Mouse (Mus musculus) hindbrain, postnatal 0 days (tissue): ENCODE results near the gene Tcp1. TPM values are rescaled to one million over a fixed set of nuclear protein-coding genes. Genes with fewer than 3 reads are reported as not detected.
"Not testable (repeated sequence)": the region's sequence is repeated elsewhere in the genome, so short reads cannot be mapped to it uniquely, and the experiment has no call there.

ENCODE experiments used
- ATAC-seq: fragments of 200-750 bp; cut with Nextera tagmentation; 2 replicates; pipeline ENCODE4 v1.8.0; 2017; ENCODE audit warnings: mild to moderate bottlenecking, moderate TSS enrichment, moderate library complexity
- DNase-seq: peaks from one replicate; pipeline ENCODE4 v3.0.0-alpha.2; 2015; ENCODE audit warnings: low spot score
- H3K27ac ChIP-seq: fragments of 300-500 bp; sonication (generic); 2 replicates; pipeline ENCODE4 v1.5.1; 2014; ENCODE audit warnings: mild to moderate bottlenecking
- H3K27me3 ChIP-seq: fragments of 300-500 bp; sonication (generic); 2 replicates; pipeline ENCODE4 v1.6.1; 2014; ENCODE audit warnings: low read length, mixed read lengths; ENCODE audit not compliant: insufficient read depth
- H3K36me3 ChIP-seq: fragments of 300-500 bp; sonication (generic); 2 replicates; pipeline ENCODE4 v1.6.1; 2014; ENCODE audit warnings: low read length, mixed read lengths; ENCODE audit not compliant: insufficient read depth
- H3K4me1 ChIP-seq: fragments of 300-500 bp; sonication (generic); 2 replicates; pipeline ENCODE4 v1.6.1; 2014; ENCODE audit warnings: antibody characterized with exemption, low read length, mixed read lengths; ENCODE audit not compliant: insufficient read depth
- H3K4me2 ChIP-seq: fragments of 300-500 bp; sonication (generic); 2 replicates; pipeline ENCODE4 v1.6.1; 2014; ENCODE audit warnings: low read depth, mild to moderate bottlenecking, low read length, moderate library complexity, mixed read lengths
- H3K4me3 ChIP-seq: fragments of 300-500 bp; sonication (generic); 2 replicates; pipeline ENCODE4 v1.5.1; 2014; ENCODE audit warnings: low read length
- H3K9ac ChIP-seq: fragments of 300-500 bp; sonication (generic); replicated peaks from 2 replicates; pipeline ENCODE4 v1.6.1; 2014; ENCODE audit warnings: mild to moderate bottlenecking, low read length, moderate library complexity, mixed read lengths
- H3K9me3 ChIP-seq: fragments of 300-500 bp; sonication (generic); 2 replicates; pipeline ENCODE4 v1.6.1; 2016; ENCODE audit warnings: low read length, mixed read lengths
- CTCF ChIP-seq: IDR thresholded peaks from 2 replicates; pipeline ENCODE4 v1.5.1; 2016; ENCODE audit warnings: antibody characterized with exemption, control low read depth, low read depth
- WGBS: fragments of 180-500 bp; shearing (Covaris S2); extraction: QIAGEN DNeasy Blood & Tissue Kit; methylation state at CpG from one replicate; pipeline ENCODE4 v1.1.7; 2014; 5-methylcytosine and 5-hydroxymethylcytosine counted together
- polyA plus RNA-seq: library from polyadenylated mRNA; unstranded; fragments of >200 nt; fragmentation: Nextera tagmentation; extraction: Ambion mirVana; gene quantifications from 2 replicates; pipeline ENCODE4 v1.2.1, GENCODE M21; 2015
- total RNA-seq: library from RNA; depleted of rRNA; stranded (reverse); fragments of >200 nt; gene quantifications from 2 replicates; pipeline ENCODE4 v1.2.3, GENCODE M21; 2014

The Tcp1 gene
- total and polyA plus RNA-seq, 2 experiments from 2014 or later, result 310 to 350 TPM

GRCm38 (mm10) chr17:12935719-12936118 lies 20.2 kb downstream of the Tcp1 start:
- Histone ChIP-seq H3K36me3 (no peaks in the 10 kb centered on the region), H3K27ac (no peak overlapping the region), H3K27me3 (no peaks in the 10 kb centered on the region), H3K9ac (no peak overlapping the region), H3K9me3 (no peaks in the 10 kb centered on the region), H3K4me2 (no peak overlapping the region), H3K4me3 (no peak overlapping the region), H3K4me1 (no peaks in the 10 kb centered on the region)
- 60% methylated on average over 4 of the region's 4 CpGs for WGBS
- ATAC-seq (no peak), DNase-seq (no peak)
- no peak for TF ChIP-seq CTCF

DNA sequence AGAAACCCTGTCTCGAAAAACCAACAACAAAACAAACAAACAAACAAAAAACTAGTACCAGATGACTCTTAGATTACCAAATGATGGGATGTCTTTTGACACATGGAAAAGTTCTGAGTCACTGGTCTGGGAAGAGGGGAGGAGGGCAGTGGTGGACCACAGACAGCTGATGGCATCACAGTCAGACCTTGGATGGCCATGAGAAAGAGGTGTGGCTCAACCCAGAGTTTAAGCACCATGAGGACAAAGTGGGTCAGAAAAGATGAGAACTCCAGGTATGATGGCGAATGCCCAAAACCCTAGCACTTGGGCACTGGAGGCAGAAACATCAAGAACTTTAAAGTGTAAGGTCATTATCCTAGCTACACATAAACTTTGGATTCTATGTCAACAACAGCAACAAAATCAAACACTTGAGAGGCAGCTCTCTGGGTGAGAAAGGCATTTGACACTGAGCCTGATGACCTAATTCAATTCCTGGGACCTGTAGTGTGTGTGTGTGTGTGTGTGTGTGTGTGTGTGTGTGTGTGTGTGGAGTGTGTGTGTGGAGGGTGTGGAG lies 22.0 kb downstream of the Tcp1 start:
- no peak for ATAC-seq
- WGBS, result 88% methylated on average over 2 of the region's 2 CpGs
- Histone ChIP-seq H3K36me3 (no peaks in the 10 kb centered on the region), H3K9ac (no peak overlapping the region), H3K4me1 (no peaks in the 10 kb centered on the region), H3K4me2 (no peak overlapping the region), H3K4me3 (no peak overlapping the region), H3K27me3 (no peaks in the 10 kb centered on the region), H3K27ac (no peak overlapping the region), H3K9me3 (no peaks in the 10 kb centered on the region)
- DNase-seq, result no peak
- TF ChIP-seq CTCF, result no peak

DNA sequence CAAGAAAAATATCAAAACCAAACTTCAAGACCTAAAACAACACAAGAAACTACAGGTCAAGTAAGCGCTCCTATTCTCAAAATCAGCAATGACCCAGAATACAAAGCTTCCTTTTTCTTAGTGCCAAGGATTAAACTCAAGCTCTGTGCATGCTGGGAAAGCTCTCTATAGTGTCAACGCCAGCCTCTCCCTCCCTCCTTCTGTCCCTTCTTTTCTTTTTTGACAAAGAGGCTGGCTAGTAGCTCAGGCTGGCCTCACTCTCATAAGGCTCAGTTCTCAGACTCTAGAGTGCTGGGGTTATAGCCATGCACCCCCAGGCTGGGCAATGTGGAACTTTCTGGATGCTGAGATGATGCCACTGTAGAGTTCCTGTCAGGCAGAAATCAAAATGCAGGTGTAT lies 22.6 kb downstream of the Tcp1 start:
- no peak overlapping the region for H3K4me2 ChIP-seq
- H3K4me3 ChIP-seq, result no peak overlapping the region
- no peak for TF ChIP-seq CTCF
- H3K9me3 ChIP-seq, result no peaks in the 10 kb centered on the region
- H3K27ac ChIP-seq, result no peak overlapping the region
- peaks cover 2% of the 10 kb centered on the region; the same call in 1 of the 2 replicates for H3K36me3 ChIP-seq
- 36% methylated on average over 2 of the region's 2 CpGs for WGBS
- H3K9ac ChIP-seq, result no peak overlapping the region
- no peaks in the 10 kb centered on the region for H3K4me1 ChIP-seq
- H3K27me3 ChIP-seq, result no peaks in the 10 kb centered on the region
- ATAC-seq, result no peak
- DNase-seq, result no peak

DNA sequence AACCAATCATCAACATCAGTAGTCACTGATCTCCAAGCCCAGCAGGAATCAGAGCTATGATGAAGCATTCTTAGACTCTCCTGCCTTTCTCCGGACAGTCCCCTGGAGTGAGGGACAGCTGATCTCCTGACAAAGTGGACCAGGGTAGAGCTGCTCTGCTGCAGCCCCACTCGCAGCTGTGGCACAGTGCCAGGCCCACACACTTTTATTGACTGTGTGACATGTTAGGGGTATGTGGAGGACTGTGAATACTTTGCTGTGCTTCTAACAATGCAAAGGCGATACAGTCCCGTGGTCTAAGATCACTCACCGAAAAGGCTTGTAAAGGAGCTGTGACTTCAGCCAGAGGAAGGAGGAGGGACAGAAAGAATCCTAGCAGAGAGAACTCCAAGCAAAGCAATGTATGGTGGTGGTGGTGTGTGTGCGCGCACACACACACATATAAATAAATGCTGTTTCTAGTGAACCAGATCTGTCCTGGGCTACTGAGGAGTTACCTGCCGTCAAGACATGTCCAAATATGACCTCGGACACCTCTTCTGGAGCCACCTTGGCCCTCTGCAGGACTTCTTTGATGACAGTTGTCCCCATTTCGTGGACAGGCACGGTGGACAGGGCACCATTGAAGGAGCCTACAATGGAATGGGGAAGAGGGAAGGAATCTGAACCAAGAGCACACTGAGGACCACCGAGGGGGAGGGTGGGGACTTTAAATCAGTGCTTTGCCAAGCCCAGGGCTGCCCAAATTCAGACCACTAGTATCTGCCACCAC lies 24.1 kb downstream of the Tcp1 start:
- not testable (repeated sequence) for H3K27ac ChIP-seq, H3K27me3 ChIP-seq, H3K4me1 ChIP-seq, DNase-seq, H3K9ac ChIP-seq, H3K9me3 ChIP-seq
- ATAC-seq, result peak; percentile 43
- Histone ChIP-seq H3K4me2 (peak overlapping the region; percentile 53), H3K36me3 (peaks cover 12% of the 10 kb centered on the region), H3K4me3 (peak overlapping the region; percentile 22; the same call in 1 of the 2 replicates)
- WGBS, result 30% methylated on average over 2 of the region's 12 CpGs

DNA sequence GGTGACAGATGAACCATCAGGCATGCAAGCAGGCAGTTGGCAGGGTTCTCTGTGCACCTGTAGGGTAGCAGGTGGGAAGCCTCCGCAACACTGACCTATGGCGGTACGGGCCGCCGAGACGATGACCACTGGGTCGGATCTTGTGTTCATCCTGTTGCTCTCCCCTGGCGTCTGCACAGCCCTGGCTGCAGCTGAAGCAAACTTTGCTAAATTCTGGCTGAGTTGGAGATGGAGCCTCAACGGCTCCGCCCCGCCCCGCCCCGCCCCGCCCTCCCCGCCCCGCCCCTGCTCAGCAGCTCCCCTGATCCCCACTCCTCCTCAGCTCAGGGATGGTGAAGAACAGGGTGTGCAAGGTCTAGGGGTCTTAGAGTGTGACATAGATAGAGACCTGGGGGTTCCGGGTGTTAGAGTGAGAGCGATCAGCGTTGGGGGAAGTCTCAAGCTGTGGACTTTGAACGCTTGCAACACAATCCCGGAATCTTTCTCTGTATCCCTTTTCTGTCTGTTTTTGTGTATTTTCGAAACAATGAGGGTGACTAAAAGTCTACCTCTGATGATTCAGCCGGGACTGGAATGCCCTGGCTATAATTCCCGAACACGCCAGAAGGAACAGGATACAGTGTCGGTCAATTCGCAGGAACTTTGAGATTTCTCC lies 24.8 kb downstream of the Tcp1 start, which contains the start of gene Acat3:
Gene Acat3, minus strand, starts transcription at position 450 of the 655 bp plus-strand sequence.
- WGBS, result 13% methylated on average over 27 of the region's 27 CpGs
- TF ChIP-seq CTCF, result no peak
- Histone ChIP-seq H3K9me3 (no peaks in the 10 kb centered on the region), H3K4me2 (peak within 1 kb of the TSS; percentile 53), H3K27ac (no peak within 1 kb of the TSS), H3K27me3 (no peaks in the 10 kb centered on the region), H3K4me1 (no peaks in the 10 kb centered on the region), H3K9ac (no peak within 1 kb of the TSS; the same call in 1 of the 2 replicates), H3K36me3 (peaks cover 19% of the 10 kb centered on the region), H3K4me3 (peak within 1 kb of the TSS; percentile 22; the same call in 1 of the 2 replicates)
- peak; percentile 50 for ATAC-seq
- no peak for DNase-seq

DNA sequence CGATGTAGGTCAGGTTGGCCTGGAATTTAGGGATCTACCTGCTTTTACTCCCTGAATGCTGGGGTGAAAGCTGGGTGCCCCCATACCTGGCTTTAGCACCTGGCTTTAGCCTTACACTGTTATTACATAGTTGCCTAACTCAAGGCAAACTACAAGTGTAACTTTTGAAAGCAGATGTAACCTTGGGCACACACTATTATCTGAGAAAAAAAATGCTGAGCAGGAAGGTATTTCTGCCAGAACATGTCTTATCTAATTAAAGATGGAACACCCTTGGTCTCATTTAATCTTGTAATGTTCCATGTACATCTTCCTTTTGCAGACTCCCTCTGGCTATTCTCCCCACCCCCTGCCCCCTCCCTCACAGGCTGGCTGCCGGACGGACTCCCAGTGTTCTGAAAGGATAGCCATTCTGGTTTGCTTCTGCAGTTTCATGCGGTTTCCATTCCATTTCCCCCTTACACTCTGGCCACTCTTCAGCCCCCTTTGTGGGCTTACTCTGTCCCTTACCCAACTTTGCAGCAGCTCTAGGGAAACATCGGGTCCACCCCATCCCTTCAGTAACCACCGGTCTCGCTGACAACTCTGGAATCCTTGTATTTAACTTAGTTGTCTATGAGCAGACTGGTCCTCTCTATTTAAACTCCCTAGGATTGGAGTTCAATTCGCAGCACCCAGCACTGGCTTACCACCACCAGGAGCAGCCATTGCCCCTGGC lies 26.2 kb downstream of the Tcp1 start:
- H3K4me3 ChIP-seq, result no peak overlapping the region
- peaks cover 24% of the 10 kb centered on the region for H3K36me3 ChIP-seq
- no peaks in the 10 kb centered on the region for H3K4me1 ChIP-seq
- H3K27ac ChIP-seq, result no peak overlapping the region
- 72% methylated on average over 8 of the region's 8 CpGs for WGBS
- H3K27me3 ChIP-seq, result no peaks in the 10 kb centered on the region
- H3K4me2 ChIP-seq, result no peak overlapping the region
- no peaks in the 10 kb centered on the region for H3K9me3 ChIP-seq
- DNase-seq (no peak), ATAC-seq (no peak)
- no peak overlapping the region for H3K9ac ChIP-seq
- no peak for TF ChIP-seq CTCF
